Mouse (Mus musculus): ENCODE measurements around the gene Nf1.

DNA sequence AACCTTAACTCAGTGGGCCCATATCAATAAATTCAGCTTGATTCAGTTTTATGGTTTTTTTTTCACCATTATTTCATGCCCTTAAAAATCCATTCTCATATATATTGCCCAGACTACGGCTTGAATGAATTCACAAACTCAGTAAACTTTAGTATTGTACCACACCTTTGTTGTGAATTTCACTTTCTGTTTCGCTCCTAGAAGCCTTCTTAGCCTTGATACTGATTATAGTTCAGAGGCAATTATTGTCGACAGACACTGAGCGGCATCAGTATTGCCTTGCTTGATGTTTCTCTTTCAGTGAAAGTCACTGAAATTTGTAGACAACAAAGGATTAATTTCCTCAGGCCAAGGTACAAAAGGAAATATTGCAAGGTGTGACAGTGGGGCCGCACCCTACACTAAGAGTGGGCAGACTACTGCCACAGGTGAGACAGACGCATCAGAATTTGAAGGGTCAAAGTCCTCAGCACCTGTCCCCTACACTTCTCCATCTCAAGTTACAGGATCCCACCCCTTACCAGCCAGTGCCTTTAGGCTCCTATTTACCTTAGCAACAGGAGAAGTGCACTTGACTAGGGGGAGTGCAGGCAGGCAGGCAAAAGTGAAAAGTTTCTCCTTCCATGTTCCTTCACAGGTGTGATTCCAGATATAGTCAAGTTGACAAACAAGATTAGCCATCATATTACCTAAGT, 64.3 kb downstream of the Nf1 start:
- no peak for TF ChIP-seq CTCF (IDR thresholded peaks at IDR 0.05; ENCODE audit: extremely low read depth, insufficient read depth, insufficient read length, insufficient replicate concordance)
- TF ChIP-seq POLR2A (IDR thresholded peaks at IDR 0.05; ENCODE audit: low read depth, low read length): no peak
